Mouse (Mus musculus) neural tube, embryonic 15.5 days (tissue): ENCODE measurements around the gene Tmem43. TPM values are rescaled to one million over a fixed set of nuclear protein-coding genes. Genes with fewer than 3 reads are reported as not detected.

Source experiments
- polyA plus RNA-seq: library from polyadenylated mRNA; unstranded; fragments of >200 nt; fragmentation: Nextera tagmentation; extraction: Ambion mirVana; gene quantifications from 2 replicates; pipeline ENCODE4 v1.2.1, GENCODE M21; 2015

Gene Tmem43
- polyA plus RNA-seq, 1 experiment from 2014 or later = 41.8 TPM

Other genes with a start within 250 kb of the Tmem43 start
- 7.6 and 9.5 TPM in 2 replicates for gene Wnt7a, start 62.3 kb upstream of the Tmem43 start, polyA plus RNA-seq
- 40.0 and 40.3 TPM in 2 replicates for gene Chchd4, start 157 bp upstream of the Tmem43 start, polyA plus RNA-seq
- gene Xpc, start 42.2 kb downstream of the Tmem43 start, polyA plus RNA-seq = 16.5 and 17.4 TPM in 2 replicates
- gene Lsm3, start 42.2 kb downstream of the Tmem43 start, polyA plus RNA-seq = 147 and 168 TPM in 2 replicates
- gene Slc6a6, start 210.3 kb downstream of the Tmem43 start, polyA plus RNA-seq = 89.5 and 102 TPM in 2 replicates